30 mouse cellular contexts compared by ENCODE assay signal in genomic region chr7:90841276-90841675, GRCm38 (mm10).
A peak's percentile ranks its signal among the peaks of the same experiment; 100 is the strongest.
DNase-seq lines count a peak whose midpoint lies in the region; ATAC-seq and TF ChIP-seq lines count a peak whose summit lies in the region.
"Had no signal": no experiment of that assay in that cellular context is flagged by ENCODE, and none has a peak within 500 bp of the region (broad histone marks: within the 10 kb centered on the region; RNA-seq: fewer than 3 reads in every experiment).

No protein-coding gene starts in this region.

- 64% methylated on average over 4 of the region's 4 CpGs for WGBS in forebrain, embryonic 15.5 days
- 86% methylated on average over 4 of the region's 4 CpGs for WGBS in forebrain, embryonic 11.5 days

- H3K27me3 ChIP-seq in forebrain, embryonic 15.5 days = no peaks in the 10 kb centered on the region
- no peaks in the 10 kb centered on the region for H3K27me3 ChIP-seq in forebrain, embryonic 11.5 days (ENCODE audit: control insufficient read depth, insufficient read depth, low read length)
- H3K27me3 ChIP-seq: embryonic facial prominence, embryonic 12.5 days; intestine, embryonic 15.5 days; liver, embryonic 12.5 days; midbrain, embryonic 15.5 days; neural tube, embryonic 13.5 days had no signal

- peak overlapping the region; percentile 29; the same call in 1 of the 2 replicates for H3K27ac ChIP-seq in forebrain, embryonic 15.5 days (replicated peaks)
- H3K27ac ChIP-seq in forebrain, embryonic 11.5 days (ENCODE audit: low read depth, low read length) = no peak overlapping the region
- H3K27ac ChIP-seq in left cerebral cortex, adult 2 months = peak overlapping the region; percentile 74
- H3K27ac ChIP-seq: embryonic facial prominence, embryonic 12.5 days; hindbrain, embryonic 10.5 days; intestine, embryonic 15.5 days; liver, embryonic 12.5 days; midbrain, embryonic 15.5 days; neural tube, embryonic 13.5 days had no signal

- H3K4me2 ChIP-seq in forebrain, embryonic 15.5 days (replicated peaks) = no peak overlapping the region
- H3K4me2 ChIP-seq in forebrain, embryonic 11.5 days (ENCODE audit: low read depth, low read length, severe bottlenecking) = no peak overlapping the region
- H3K4me2 ChIP-seq: embryonic facial prominence, embryonic 12.5 days; intestine, embryonic 15.5 days; liver, embryonic 12.5 days; midbrain, embryonic 15.5 days; neural tube, embryonic 13.5 days had no signal

- DNase-seq in forebrain, embryonic 11.5 days (ENCODE audit: low spot score) = no peak
- DNase-seq in layer of hippocampus, adult 18-20 months (ENCODE audit: low spot score in 2 of 2) = peak; percentile 2 to 56
- no peak for DNase-seq in layer of hippocampus, postnatal 10 days (ENCODE audit: low spot score in 2 of 2)
- DNase-seq in left cerebral cortex, adult 2 months (ENCODE audit: extremely low spot score in 1 of 2, low spot score in 2 of 2) = no peak
- no peak for DNase-seq in left cerebral cortex, postnatal 4 days
- DNase-seq in right cerebral cortex, adult 18-20 months = peak; percentile 12
- no peak for DNase-seq in right cerebral cortex, postnatal 14 days
- DNase-seq: adrenal gland, postnatal 10 days; cerebellum, adult 11-12 months; cerebellum, adult 9-11 months; embryo, embryonic 11 days; gastrocnemius, postnatal 14 days; heart, postnatal 14 days; kidney, adult 2 months; kidney, postnatal 36 days; liver, postnatal 0 days; lung, postnatal 36 days; right cerebral cortex, postnatal 25 days; thymus, adult 18-20 months; thymus, postnatal 25 days had no signal

- no peaks in the 10 kb centered on the region for H3K9me3 ChIP-seq in forebrain, embryonic 15.5 days
- H3K9me3 ChIP-seq in forebrain, embryonic 11.5 days (ENCODE audit: control insufficient read depth, low read length) = no peaks in the 10 kb centered on the region
- H3K9me3 ChIP-seq: embryonic facial prominence, embryonic 12.5 days; hindbrain, embryonic 10.5 days; intestine, embryonic 15.5 days; liver, embryonic 12.5 days; midbrain, embryonic 15.5 days; neural tube, embryonic 13.5 days had no signal

- intact Hi-C loops in left cerebral cortex, adult 2 months (cut with DNase I) = loop anchor here (5.0 to 10.0 kb wide), 4 partner anchors 46 to 594 kb away; no protein-coding TSS in a partner anchor
- intact Hi-C loops in left cerebral cortex, postnatal 4 days (cut with DNase I) = no loop called here

- TF ChIP-seq CTCF in left cerebral cortex, adult 2 months (IDR thresholded peaks at IDR 0.05) = no peak

- 0 out of 2 replicates have a peak, but pooled peaks cover 5% of the 10 kb centered on the region for H3K4me1 ChIP-seq in forebrain, embryonic 15.5 days
- no peaks in the 10 kb centered on the region for H3K4me1 ChIP-seq in forebrain, embryonic 11.5 days (replicated peaks; ENCODE audit: control insufficient read depth, insufficient read depth, low read length)
- H3K4me1 ChIP-seq: embryonic facial prominence, embryonic 12.5 days; intestine, embryonic 15.5 days; liver, embryonic 12.5 days had no signal

- H3K36me3 ChIP-seq in forebrain, embryonic 15.5 days = no peaks in the 10 kb centered on the region
- H3K36me3 ChIP-seq in forebrain, embryonic 11.5 days (ENCODE audit: control insufficient read depth, insufficient read depth, low read length) = no peaks in the 10 kb centered on the region
- H3K36me3 ChIP-seq: embryonic facial prominence, embryonic 12.5 days; hindbrain, embryonic 10.5 days; intestine, embryonic 15.5 days; liver, embryonic 12.5 days; midbrain, embryonic 15.5 days; neural tube, embryonic 13.5 days had no signal

- no peak for ATAC-seq in forebrain, embryonic 15.5 days (replicated peaks)
- ATAC-seq in forebrain, embryonic 11.5 days (replicated peaks; ENCODE audit: low FRiP score) = no peak
- ATAC-seq: hindbrain, embryonic 16.5 days; intestine, embryonic 15.5 days; liver, embryonic 12.5 days; liver, postnatal 0 days; midbrain, embryonic 15.5 days; Patski had no signal

- no peak overlapping the region for H3K9ac ChIP-seq in forebrain, embryonic 15.5 days (replicated peaks)
- no peak overlapping the region for H3K9ac ChIP-seq in forebrain, embryonic 11.5 days (ENCODE audit: low read length)
- H3K9ac ChIP-seq: embryonic facial prominence, embryonic 12.5 days; intestine, embryonic 15.5 days; liver, embryonic 12.5 days; liver, postnatal 0 days; midbrain, embryonic 15.5 days; neural tube, embryonic 13.5 days had no signal

- H3K4me3 ChIP-seq in forebrain, embryonic 15.5 days = no peak overlapping the region
- no peak overlapping the region for H3K4me3 ChIP-seq in forebrain, embryonic 11.5 days (ENCODE audit: low read depth, low read length)
- H3K4me3 ChIP-seq in left cerebral cortex, adult 2 months = no peak overlapping the region
- H3K4me3 ChIP-seq: embryonic facial prominence, embryonic 12.5 days; hindbrain, embryonic 10.5 days; intestine, embryonic 15.5 days; liver, embryonic 12.5 days; midbrain, embryonic 15.5 days; myocyte; neural tube, embryonic 13.5 days had no signal

Comparison
In these comparisons a context has a peak if more than half of its experiments do, and no peak if none do; other contexts are left out.
1. DNase-seq: peak in layer of hippocampus, adult 18-20 months (2 of 2) and right cerebral cortex, adult 18-20 months (single experiment); none in forebrain, embryonic 11.5 days (single experiment), layer of hippocampus, postnatal 10 days (0 of 2), left cerebral cortex, adult 2 months (0 of 2), left cerebral cortex, postnatal 4 days (single experiment) and right cerebral cortex, postnatal 14 days (single experiment).